Mouse (Mus musculus) forebrain, embryonic 13.5 days (tissue): Measurements from ENCODE around the gene Slc26a1. TPM values are rescaled to one million over a fixed set of nuclear protein-coding genes. Genes with fewer than 3 reads are reported as not detected.
A peak's percentile ranks its signal among the peaks of the same experiment; 100 is the strongest.

Experiments used
- ATAC-seq: fragments of 200-750 bp; cut with Nextera tagmentation; 2 replicates; pipeline ENCODE4 v1.8.0; 2017
- H3K27ac ChIP-seq: fragments of 300-500 bp; sonication (generic); 2 replicates; pipeline ENCODE4 v1.5.1; 2015; ENCODE audit warnings: inconsistent platforms, mild to moderate bottlenecking, moderate library complexity
- H3K27me3 ChIP-seq: fragments of 300-500 bp; sonication (generic); 2 replicates; pipeline ENCODE4 v1.6.1; 2015; ENCODE audit warnings: mild to moderate bottlenecking, inconsistent platforms
- H3K36me3 ChIP-seq: fragments of 300-500 bp; sonication (generic); 2 replicates; pipeline ENCODE4 v1.6.1; 2015; ENCODE audit warnings: mild to moderate bottlenecking, inconsistent platforms; ENCODE audit not compliant: poor library complexity, severe bottlenecking
- H3K4me1 ChIP-seq: fragments of 300-500 bp; sonication (generic); 2 replicates; pipeline ENCODE4 v1.6.1; 2015; ENCODE audit warnings: inconsistent platforms
- H3K4me2 ChIP-seq: fragments of 300-500 bp; sonication (generic); 2 replicates; pipeline ENCODE4 v1.6.1; 2015; ENCODE audit warnings: inconsistent platforms, mild to moderate bottlenecking, moderate library complexity
- H3K4me3 ChIP-seq: fragments of 300-500 bp; sonication (generic); 2 replicates; pipeline ENCODE4 v1.5.1; 2015; ENCODE audit warnings: mild to moderate bottlenecking, inconsistent platforms
- H3K9ac ChIP-seq: fragments of 300-500 bp; sonication (generic); 2 replicates; pipeline ENCODE4 v1.6.1; 2015; ENCODE audit warnings: mild to moderate bottlenecking, inconsistent platforms
- H3K9me3 ChIP-seq: fragments of 300-500 bp; sonication (generic); replicated peaks from 2 replicates; pipeline ENCODE4 v1.6.1; 2016; ENCODE audit warnings: inconsistent platforms
- WGBS: fragments of 180-500 bp; shearing (Covaris S2); methylation state at CpG from one replicate; pipeline ENCODE4 v1.1.7; 2015; 5-methylcytosine and 5-hydroxymethylcytosine counted together
- polyA plus RNA-seq: library from polyadenylated mRNA; unstranded; fragments of >200 nt; fragmentation: Nextera tagmentation; extraction: Ambion mirVana; gene quantifications from 2 replicates; pipeline ENCODE4 v1.2.1, GENCODE M21; 2015

Slc26a1 gene
- polyA plus RNA-seq, 1 experiment from 2014 or later: 1.6 TPM

GRCm38 (mm10) chr5:108629634-108630483 lies 45.5 kb downstream of the Slc26a1 start, which contains the start of the genes Gak and Tmem175:
Gak (minus strand) TSS chr5:108629755.
Tmem175 (plus strand) TSS chr5:108629770.
- H3K4me1 ChIP-seq: peaks cover 25% of the 10 kb centered on the region
- H3K27me3 ChIP-seq: no peaks in the 10 kb centered on the region
- peak within 1 kb of the TSS; percentile 94 for H3K9ac ChIP-seq
- H3K36me3 ChIP-seq: no peaks in the 10 kb centered on the region
- H3K27ac ChIP-seq: peak within 1 kb of the TSS; percentile 78
- no peaks in the 10 kb centered on the region for H3K9me3 ChIP-seq
- H3K4me3 ChIP-seq: peak within 1 kb of the TSS; percentile 84
- under 1% methylated on average over 58 of the region's 58 CpGs for WGBS
- H3K4me2 ChIP-seq: peak within 1 kb of the TSS; percentile 80
- ATAC-seq: peak; percentile 98

GRCm38 (mm10) chr5:108628891-108629633 lies 46.3 kb downstream of the Slc26a1 start:
- H3K4me3 ChIP-seq: peak overlapping the region; percentile 84
- H3K36me3 ChIP-seq: peaks cover 7% of the 10 kb centered on the region
- peaks cover 25% of the 10 kb centered on the region for H3K4me1 ChIP-seq
- H3K9me3 ChIP-seq: no peaks in the 10 kb centered on the region
- WGBS: 3% methylated on average over 32 of the region's 32 CpGs
- peak; percentile 86; the same call in 1 of the 2 replicates for ATAC-seq
- peak overlapping the region; percentile 80 for H3K4me2 ChIP-seq
- H3K27me3 ChIP-seq: no peaks in the 10 kb centered on the region
- H3K27ac ChIP-seq: peak overlapping the region; percentile 78
- peak overlapping the region; percentile 94 for H3K9ac ChIP-seq

DNA sequence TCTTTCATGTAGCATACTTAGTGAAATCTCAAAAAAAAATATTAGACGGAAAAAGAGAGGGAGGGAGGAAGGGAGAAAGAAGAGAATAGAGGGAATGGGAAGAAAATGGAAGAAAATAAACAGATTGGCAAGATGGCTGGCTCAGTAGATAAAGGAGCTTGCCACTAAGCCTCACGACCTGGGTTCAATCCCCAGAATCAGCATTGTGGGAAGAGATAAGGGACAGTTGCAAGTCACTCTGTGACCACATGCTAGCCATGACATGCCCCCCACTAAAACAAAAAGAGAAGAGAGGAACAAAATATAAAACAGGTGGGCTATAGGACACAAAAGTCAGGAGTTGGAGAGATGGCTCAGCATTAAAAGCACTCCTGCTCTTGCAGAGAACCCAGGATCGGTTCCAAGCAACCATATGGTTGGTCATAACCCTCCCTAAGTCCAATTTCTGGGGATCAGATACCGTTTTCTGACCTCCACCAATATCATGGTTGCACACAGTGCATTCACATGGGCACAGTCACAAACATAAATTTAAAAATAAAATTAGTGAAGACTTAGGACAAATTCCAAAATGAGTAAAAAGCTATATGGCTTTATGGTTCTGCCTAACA lies 49.2 kb downstream of the Slc26a1 start:
- peaks cover 25% of the 10 kb centered on the region for H3K4me1 ChIP-seq
- peaks cover 34% of the 10 kb centered on the region for H3K36me3 ChIP-seq
- H3K27me3 ChIP-seq: no peaks in the 10 kb centered on the region
- no peak overlapping the region for H3K27ac ChIP-seq
- 88% methylated on average over 4 of the region's 4 CpGs for WGBS
- no peak overlapping the region for H3K4me2 ChIP-seq
- H3K9me3 ChIP-seq: no peaks in the 10 kb centered on the region
- H3K4me3 ChIP-seq: no peak overlapping the region
- no peak overlapping the region for H3K9ac ChIP-seq
- ATAC-seq: no peak

GRCm38 (mm10) chr5:108621870-108622269 lies 53.5 kb downstream of the Slc26a1 start:
- H3K27ac ChIP-seq: no peak overlapping the region
- WGBS: 86% methylated on average over 2 of the region's 2 CpGs
- no peak overlapping the region for H3K9ac ChIP-seq
- no peaks in the 10 kb centered on the region for H3K9me3 ChIP-seq
- H3K4me2 ChIP-seq: no peak overlapping the region
- H3K4me1 ChIP-seq: no peaks in the 10 kb centered on the region
- no peak for ATAC-seq
- H3K27me3 ChIP-seq: no peaks in the 10 kb centered on the region
- H3K36me3 ChIP-seq: peaks cover 66% of the 10 kb centered on the region
- H3K4me3 ChIP-seq: no peak overlapping the region

Other genes with a start within 250 kb of the Slc26a1 start
- 418 and 500 TPM in 2 replicates for gene Atp5k, start 241.1 kb downstream of the Slc26a1 start, polyA plus RNA-seq
- gene Mfsd7a, start 226.7 kb downstream of the Slc26a1 start, polyA plus RNA-seq: 0.06 and 0.17 TPM in 2 replicates
- 30.1 and 30.8 TPM in 2 replicates for gene Pcgf3, start 214.3 kb downstream of the Slc26a1 start, polyA plus RNA-seq
- gene Cplx1, start 125.5 kb downstream of the Slc26a1 start, polyA plus RNA-seq: 31.4 and 33.8 TPM in 2 replicates
- 45.3 and 50.5 TPM in 2 replicates for gene Gak, start 45.8 kb downstream of the Slc26a1 start, polyA plus RNA-seq
- gene Tmem175, start 45.8 kb downstream of the Slc26a1 start, polyA plus RNA-seq: 19.9 and 20.0 TPM in 2 replicates
- 7.7 and 7.9 TPM in 2 replicates for gene Idua, start 15.2 kb downstream of the Slc26a1 start, polyA plus RNA-seq
- gene Dgkq, start 5.9 kb downstream of the Slc26a1 start, polyA plus RNA-seq: 13.7 and 19.0 TPM in 2 replicates
- 5.5 and 5.6 TPM in 2 replicates for gene Fgfrl1, start 16.8 kb upstream of the Slc26a1 start, polyA plus RNA-seq
- not detected in 2 replicates for gene Rnf212, start 99.4 kb upstream of the Slc26a1 start, polyA plus RNA-seq
- not detected in 2 replicates for gene Tmed11, start 119.8 kb upstream of the Slc26a1 start, polyA plus RNA-seq
- not detected in 2 replicates for gene Vmn2r8, start 133.3 kb upstream of the Slc26a1 start, polyA plus RNA-seq
- gene Vmn2r9, start 177.0 kb upstream of the Slc26a1 start, polyA plus RNA-seq: not detected in 2 replicates